Mouse (Mus musculus) frontal cortex, postnatal 36 days (tissue): ENCODE measurements around the gene Tbxas1.
A peak's percentile ranks its signal among the peaks of the same experiment; 100 is the strongest.

Experiments
- DNase-seq, 2 experiments: peaks; one replicate each; pipeline ENCODE4 v3.0.0; 2022; ENCODE audit warnings: low spot score in 2 of 2

Tbxas1 gene

GRCm38 (mm10) chr6:38853561-38853992 is 21.6 kb upstream of the Tbxas1 start:
- no peak for DNase-seq

DNA sequence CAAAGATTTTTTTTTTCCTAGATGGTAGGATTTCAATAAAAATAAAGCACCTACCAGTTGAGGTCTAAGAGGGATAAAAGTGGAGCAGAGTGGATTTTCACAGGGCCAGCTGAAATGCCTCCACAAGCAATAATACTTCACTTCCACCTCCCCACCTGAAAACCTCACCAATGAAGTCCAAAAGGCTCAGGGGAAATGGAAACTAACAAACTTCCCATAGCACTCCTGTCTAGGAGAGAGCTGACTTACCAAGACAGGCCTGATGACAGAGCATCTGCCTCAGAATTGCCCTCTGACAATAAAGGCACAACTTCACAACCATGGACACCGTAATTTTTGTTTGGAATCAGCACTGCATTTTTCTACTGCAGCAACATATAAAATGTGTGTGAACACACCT is 15.4 kb upstream of the Tbxas1 start:
- no peak for DNase-seq

DNA sequence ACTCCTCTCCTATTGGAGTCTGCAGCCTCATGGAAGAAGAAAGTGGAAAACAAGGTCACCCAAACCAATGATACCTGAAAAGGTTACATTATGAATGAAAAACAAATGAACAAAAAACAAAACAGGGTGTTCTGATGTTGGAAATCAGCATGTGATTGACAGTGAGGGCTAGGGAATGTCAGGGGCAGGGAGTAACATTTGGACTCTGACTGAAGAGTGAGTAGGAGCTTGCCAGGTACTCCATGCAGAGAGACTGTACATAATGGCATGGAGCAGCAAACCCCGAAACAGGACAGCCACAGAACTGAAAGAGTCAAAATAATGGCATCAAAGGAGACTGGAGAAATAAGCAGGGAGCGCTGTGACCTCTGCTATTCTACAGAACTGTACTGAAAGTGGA is 14.9 kb upstream of the Tbxas1 start:
- no peak for DNase-seq

DNA sequence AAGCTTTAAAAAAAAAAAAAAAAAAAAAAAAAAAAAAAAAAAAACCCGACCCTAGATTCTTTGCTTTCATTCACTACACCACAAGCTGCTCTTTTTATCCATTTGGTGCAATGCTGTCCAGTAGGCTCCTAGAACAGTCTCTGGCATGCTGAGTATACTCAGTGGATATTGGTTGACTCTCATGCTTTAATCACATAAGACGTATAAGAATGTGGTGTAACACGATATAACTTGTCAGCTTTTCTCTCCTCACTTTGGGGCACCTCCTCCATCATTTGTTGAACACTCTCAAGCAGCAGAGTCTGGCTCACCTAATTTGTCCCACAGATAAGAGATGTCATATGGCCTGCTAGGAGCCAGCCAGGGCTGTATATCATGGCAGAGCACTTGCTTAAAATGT is 11.6 kb upstream of the Tbxas1 start:
- DNase-seq = no peak

DNA sequence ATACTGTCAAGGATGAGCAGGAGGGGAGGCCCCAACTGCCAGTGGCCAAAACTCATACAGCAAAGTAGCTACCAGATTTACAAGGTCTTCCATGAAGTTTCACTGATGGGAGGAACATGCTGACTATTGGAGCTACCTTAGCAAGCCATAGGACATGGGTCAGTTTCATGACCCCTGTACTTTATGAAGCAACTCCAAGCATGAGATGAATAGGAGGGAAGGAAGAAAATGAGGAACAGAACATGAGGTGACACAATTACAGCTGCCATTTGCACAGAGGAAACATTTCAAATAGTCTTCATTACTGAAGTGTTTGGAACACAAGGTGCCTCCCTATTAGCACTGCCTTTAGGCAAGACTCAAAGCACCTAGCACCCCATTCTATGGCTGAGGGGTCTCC is 9.4 kb upstream of the Tbxas1 start:
- no peak for DNase-seq

DNA sequence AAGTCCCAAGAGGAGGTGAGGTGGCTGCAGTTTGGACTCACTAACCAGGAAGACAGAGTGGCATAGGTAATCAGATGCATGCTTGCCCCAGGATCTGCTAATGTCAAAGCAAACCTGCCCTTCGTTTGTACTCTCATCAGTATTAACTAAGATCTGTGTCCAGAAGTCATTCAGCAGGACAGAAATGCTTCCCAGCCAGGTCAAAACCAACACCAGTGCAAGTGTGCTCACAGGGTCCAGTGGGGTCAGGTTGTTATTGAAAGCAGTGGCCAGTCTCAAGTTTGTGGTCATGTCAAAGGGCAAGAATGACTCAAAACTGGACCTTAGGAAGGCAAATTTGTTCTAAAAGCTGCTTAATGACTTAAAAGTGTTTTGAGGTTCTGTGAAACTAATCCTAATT is 8.8 kb upstream of the Tbxas1 start:
- DNase-seq = no peak

- no peak for DNase-seq
These were observed 8.4 kb upstream of the Tbxas1 start for GRCm38 (mm10) chr6:38866761-38867160.

DNA sequence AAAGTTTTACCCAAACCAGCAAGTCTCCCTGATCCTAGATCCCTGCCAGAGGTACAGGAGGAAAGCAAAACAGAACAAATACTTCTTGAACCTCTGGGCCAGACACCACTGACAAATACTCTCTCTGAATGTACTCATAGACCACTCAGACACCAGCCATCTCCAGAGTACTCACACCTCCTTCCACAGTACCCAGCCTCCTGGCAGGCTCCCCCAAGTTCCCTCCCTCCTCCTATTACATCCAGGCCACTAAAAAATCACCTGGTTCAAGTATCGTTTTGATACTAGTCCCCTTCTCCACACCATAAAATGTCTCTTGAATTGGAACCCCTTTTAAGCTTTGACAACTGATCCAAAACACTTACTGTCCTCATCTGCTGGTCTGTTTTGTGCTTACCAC is 7.9 kb upstream of the Tbxas1 start:
- DNase-seq = no peak

- DNase-seq = no peak
These were observed 6.2 kb upstream of the Tbxas1 start for GRCm38 (mm10) chr6:38868974-38869373.

DNA sequence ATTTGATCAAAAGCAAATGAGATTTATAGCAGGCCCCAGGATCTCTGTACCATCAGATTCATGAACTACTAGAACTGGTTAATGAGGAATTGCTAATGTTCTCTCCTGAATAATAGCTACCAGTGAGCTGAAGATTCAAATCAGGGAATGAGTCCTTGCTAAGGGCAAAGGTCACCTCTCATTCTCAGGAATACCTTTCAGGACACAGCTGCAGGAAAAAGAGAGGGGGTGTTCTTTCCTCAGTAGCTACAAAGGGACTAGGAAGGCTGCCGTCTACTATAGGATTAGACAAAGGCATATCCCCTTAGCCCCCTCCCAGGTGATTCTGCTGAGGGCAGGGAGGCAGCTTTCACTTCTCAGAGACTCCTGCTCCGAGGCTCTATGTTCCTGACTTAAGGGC is 5.1 kb upstream of the Tbxas1 start:
- DNase-seq = no peak

GRCm38 (mm10) chr6:38871051-38871450 is 4.2 kb upstream of the Tbxas1 start:
- DNase-seq = no peak

GRCm38 (mm10) chr6:38873316-38873715 is 1.9 kb upstream of the Tbxas1 start:
- no peak for DNase-seq

DNA sequence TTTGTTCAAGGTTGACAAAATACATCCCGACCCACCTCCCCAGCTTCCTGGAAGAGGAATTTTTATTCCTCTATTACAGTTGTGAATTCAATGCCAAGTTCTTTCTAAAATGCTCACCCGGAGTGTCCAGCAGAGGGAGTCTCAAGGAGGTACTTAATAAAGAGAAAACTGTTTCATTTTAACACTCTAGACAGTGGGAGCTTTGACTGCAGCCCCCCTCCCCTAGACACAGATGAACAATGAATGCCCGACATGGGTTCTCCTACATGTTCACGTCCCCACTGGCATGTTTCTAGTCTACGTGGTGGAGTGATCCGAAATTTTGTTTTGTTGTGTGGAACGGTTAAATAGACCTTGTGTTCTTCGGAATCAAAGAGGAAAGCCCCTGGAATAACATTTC is 1.2 kb upstream of the Tbxas1 start:
- DNase-seq = peak; percentile 33 to 69

DNA sequence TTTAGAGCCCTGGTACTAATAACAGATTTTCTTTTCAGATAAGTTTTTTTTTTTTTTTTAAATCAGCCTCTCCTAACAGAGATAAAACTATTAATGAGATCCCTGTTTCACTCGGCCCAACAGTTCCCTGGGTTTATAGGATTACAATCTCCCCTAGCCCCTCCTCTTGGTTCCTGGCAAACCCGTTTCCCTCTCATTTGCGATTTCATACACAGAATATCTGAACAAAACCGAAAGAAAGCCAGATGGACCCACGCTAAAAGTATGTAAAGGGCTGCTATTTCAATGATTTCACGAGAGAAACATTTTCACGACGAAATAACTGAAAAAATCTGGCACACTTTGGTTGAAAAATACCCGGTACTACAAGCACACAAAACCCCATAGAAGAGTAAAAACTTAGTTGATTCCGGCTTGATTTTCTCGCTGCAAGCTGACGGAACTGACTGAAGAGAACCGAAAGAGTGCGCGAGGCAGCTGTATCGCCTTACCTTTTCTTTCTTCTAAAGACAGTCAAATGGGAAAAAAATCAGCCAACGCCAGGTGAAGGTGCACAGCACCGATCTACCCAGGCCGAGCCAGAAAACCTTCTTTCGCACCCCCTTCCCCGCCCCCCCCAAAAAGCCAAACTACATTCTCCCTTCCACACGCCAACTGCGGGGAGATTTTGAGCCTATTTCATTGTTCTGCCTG is 493 bp upstream of the Tbxas1 start:
- DNase-seq = peak in 1 of 2 experiments; percentile 19

- DNase-seq = peak; percentile 73 to 75
These were observed 1.1 kb downstream of the Tbxas1 start, which contains the start of gene Hipk2 for GRCm38 (mm10) chr6:38876071-38876911. Gene Hipk2, minus strand, starts transcription at chr6:38876165.

DNA sequence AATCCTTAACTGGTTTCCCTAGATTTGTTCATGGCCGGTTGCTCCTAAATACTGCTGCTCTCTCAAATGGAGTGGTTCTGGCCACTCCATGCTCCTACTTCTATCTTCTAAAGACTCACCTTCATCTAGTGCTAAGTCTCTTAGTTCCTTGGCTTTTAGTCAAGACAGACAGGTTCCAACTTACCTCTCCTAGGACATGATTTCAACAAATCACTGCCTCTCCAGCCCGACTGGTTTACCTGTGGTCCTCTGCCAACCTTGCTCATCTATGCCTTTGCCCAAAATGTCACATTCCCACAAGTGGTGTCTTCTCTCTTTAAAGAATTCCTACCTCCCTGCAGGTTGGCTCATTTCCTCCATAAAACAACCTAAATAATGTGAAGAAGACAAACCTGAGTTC is 2.5 kb downstream of the Tbxas1 start:
- no peak for DNase-seq

DNA sequence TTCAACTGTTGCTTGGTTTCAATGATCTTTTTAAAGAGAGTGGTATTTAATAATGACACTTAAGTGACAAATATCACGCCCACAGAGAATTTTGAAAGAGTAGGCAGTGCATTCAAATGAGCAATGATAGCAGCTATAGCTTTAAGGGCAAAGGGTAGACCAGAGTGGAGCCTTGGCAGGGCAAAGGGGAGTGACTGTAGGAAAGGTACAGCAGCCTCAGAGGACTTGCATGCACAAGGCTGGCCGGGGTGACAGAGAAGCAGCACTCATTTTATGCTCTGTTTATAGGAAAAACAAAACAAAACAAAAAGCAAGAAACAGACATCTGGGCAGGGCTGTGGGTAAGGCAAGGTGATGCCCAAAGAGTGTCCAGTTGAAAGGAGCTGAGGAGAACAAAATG is 6.3 kb downstream of the Tbxas1 start:
- DNase-seq = no peak

DNA sequence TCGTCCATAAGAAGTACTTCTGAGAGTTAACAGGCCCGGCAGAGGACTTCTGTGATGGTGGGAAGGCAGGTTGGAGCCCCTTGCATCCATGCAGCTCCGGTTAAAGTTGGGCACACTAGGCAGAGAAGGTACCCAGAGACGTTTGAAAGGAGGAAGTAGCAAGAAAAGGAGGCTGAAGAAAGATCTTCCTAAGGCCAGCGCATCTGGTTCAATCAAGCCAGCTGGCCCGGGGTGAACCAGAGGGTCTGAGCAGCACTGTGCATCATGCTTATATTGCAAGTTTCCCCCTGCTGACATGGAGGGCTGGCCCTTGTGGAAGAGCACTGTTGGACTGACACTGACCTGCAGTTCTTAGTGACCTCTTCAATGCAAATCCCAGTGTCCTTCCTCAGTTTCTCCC is 6.8 kb downstream of the Tbxas1 start:
- no peak for DNase-seq

- peak in 1 of 2 experiments; percentile 14 for DNase-seq
These were observed 7.5 kb downstream of the Tbxas1 start for GRCm38 (mm10) chr6:38882728-38883171.

DNA sequence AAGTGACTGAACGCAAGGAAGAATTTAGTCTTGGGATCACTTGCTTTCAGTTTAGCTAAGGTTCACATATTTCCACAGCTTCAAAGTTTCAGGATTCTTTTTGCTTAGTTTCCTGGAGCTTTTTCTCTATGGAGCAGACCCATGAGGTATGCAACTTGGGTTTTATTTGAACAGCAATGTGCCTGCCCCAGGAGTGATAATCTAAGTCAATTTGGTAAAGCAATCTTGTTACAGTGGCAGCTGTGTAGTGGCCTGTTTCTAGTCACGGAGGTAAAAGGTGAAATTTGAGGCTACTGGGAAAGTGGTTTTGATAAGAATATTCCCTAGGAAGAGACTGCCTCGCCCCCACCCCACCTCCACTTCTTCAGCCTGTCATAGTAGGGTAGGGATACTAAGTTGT is 9.3 kb downstream of the Tbxas1 start:
- no peak for DNase-seq

GRCm38 (mm10) chr6:38885132-38885531 is 9.9 kb downstream of the Tbxas1 start:
- DNase-seq = no peak

GRCm38 (mm10) chr6:38887436-38887835 is 12.2 kb downstream of the Tbxas1 start:
- DNase-seq = no peak

GRCm38 (mm10) chr6:38889156-38889555 is 14.0 kb downstream of the Tbxas1 start:
- DNase-seq = no peak
